Mouse (Mus musculus) bone marrow, adult 2 months (tissue): ENCODE data around the gene Gpr142.

ENCODE experiments used
- CTCF ChIP-seq: fragments of 200-500 bp; IDR thresholded peaks from 2 replicates; pipeline ENCODE4 v1.5.1; 2011; ENCODE audit warnings: low read length, control low read depth; ENCODE audit not compliant: control insufficient read depth, insufficient read depth
- POLR2A ChIP-seq: fragments of 200-500 bp; IDR thresholded peaks from 2 replicates; pipeline ENCODE4 v1.6.1; 2011; ENCODE audit warnings: low read depth, mild to moderate bottlenecking, control low read depth, low read length, borderline replicate concordance; ENCODE audit not compliant: control insufficient read depth

DNA sequence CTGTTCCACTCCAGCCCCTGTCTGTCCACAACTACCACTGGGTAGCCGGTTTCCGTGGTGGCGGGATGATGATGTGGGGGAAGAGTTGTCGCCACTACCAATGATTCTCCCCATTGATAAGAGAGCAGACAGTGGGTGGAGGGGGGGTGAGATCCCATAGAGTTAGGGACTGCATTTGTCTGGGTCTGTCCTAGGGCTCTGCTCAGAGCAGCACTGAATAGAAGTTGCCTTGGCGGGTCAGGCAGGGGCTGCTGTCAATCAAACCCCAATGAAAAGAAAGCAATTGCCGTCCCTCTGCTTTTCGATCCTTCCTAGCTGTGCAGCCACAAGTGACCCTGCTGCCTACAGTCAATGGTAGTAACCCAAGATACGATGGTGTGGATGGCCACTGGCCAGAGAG, 5.3 kb downstream of the Gpr142 start:
- TF ChIP-seq POLR2A (no peak), CTCF (no peak)
